Mouse (Mus musculus): ENCODE results near the gene Khdc4. TPM values are rescaled to one million over a fixed set of nuclear protein-coding genes. Genes with fewer than 3 reads are reported as not detected.

The Khdc4 gene
- 46.0 TPM for polyA plus RNA-seq (2015; fragmentation: Illumina TruSeq; extraction: RNeasy Lipid Tissue Mini Kit (QIAGEN cat#74804); ENCODE audit: low read depth, low replicate concordance)

DNA sequence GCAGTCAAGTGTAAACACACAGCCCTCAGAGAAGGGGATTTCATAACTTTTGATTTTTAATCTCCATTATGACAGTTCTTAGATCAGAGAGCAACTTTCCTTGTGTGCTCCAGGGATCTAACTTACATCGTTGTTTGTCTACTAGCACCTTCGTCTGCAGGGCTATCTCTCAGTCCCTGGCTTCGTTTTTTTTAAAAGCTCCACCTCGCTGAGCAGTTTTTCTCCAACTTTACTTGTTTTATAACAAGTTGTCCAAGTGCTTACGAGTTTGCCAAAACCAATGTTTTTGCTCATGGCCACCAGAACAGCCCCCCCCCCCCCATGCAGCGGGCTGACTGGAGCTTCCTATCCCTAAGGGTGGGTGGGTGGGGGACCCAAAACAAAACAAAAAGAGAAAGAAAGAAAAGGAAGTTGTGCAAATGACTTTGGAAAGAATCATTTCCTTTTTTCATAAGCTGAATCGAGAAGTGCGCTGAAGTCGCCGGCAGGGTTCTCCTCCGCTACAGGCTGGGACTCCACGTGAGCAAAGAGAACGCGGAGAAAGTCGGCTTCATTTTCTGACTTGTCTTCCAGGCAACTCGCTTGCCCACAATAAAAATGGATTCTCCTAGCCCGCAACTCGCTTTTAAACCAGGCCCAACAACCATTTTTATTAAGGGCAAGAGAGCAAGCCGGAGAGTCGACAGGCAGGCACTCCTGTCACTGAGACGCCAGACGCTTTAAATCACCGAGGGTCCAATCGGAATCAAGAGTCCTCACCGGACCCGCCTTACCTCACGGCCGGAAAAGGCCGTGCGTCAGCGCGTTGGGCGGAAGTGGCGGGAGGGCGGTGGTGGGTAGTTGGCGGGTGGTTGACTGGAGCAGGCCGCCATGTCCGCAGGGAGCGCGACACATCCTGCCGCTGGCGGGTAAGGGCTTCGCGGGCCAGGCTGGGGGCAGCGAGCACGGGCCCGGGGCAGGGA is at the start of gene Khdc4:
Khdc4 (plus strand) TSS at position 824 of the 962 bp plus-strand sequence.

DNA sequence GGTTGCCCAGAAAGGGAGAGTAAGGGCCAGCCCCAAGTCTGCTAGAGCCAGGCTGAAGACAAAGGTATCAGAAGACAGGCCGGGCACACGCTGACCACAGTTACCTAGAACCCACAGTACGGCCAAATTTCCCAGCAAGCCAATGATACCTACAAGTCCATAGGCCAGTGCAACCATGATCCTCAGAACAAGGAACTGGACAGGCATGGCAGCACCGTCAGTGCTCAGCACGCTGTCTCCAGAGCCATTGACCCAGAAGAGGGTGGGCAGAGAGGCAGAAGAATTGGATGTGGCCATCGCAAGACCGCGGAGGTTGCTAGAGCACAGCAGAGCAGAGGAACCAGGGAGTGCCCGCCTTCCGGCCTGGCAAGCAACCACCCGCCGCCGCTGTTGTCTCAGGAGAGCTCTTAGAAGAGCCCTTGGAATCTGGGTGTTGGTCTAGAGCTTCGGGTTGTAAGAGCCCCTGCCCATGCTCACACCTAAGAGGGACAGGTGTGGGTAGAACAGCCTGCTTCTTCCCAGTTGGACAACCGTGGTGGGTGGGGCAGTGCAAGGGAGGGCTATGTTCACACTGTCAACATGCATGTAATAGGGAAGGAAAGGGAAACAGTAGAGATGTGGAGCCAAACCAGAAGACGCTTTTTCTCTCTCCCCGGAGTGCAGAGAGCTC is 32.6 kb upstream of the Khdc4 start, which contains the start of gene Rxfp4:
Rxfp4 (minus strand) TSS at position 297 of the 670 bp plus-strand sequence.

DNA sequence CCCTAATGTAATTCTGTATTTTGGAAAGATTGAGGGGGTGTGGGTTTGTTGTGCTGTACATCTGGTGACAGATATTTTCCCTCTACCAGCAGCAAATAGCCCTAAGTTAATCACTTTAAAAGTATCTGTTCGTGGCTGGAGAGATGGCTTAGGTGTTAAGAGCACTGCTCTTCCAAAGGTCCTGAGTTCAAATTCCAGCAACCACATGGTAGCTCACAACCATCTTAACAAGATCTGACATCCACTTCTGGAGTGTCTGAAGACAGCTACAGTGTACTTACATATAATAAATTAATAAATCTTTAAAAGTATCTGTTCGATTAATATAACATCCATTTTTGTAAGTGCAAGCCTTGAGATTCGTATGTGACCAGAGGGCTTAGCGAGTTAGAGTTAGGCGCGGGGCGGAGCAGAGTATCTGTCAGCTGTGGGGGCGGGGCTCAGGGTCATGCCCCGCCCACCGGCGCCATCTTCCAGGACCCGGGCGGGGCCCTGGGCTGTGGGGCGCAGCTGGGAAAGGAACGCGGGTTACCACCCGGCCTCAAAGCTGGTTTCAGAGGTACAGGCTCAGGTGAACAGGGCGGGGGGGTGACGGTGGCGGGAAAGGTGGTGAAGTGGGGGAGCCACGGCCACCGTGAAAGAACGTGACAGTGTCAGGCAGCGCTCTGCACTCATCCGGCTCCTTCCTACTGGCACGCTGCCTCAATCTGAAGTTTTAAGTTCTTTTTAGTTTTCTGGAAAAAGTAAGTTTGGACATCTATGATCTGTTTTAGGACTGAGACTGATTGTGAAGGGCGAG is 31.0 kb downstream of the Khdc4 start, which contains the start of gene Rit1:
Rit1 (plus strand) TSS at position 440 of the 799 bp plus-strand sequence.

Other genes starting within 250 kb of the Khdc4 start
- 41.2 TPM for gene Sema4a, start 224.6 kb upstream of the Khdc4 start, polyA plus RNA-seq (2015; fragmentation: Illumina TruSeq; extraction: RNeasy Lipid Tissue Mini Kit (QIAGEN cat#74804); ENCODE audit: low read depth, low replicate concordance)
- 42.8 TPM for gene Lmna, start 175.8 kb upstream of the Khdc4 start, polyA plus RNA-seq (2015; fragmentation: Illumina TruSeq; extraction: RNeasy Lipid Tissue Mini Kit (QIAGEN cat#74804); ENCODE audit: low read depth, low replicate concordance)
- 1.5 TPM for gene Mex3a, start 153.4 kb upstream of the Khdc4 start, polyA plus RNA-seq (2015; fragmentation: Illumina TruSeq; extraction: RNeasy Lipid Tissue Mini Kit (QIAGEN cat#74804); ENCODE audit: low read depth, low replicate concordance)
- not detected for gene Rab25, start 137.5 kb upstream of the Khdc4 start, polyA plus RNA-seq (2015; fragmentation: Illumina TruSeq; extraction: RNeasy Lipid Tissue Mini Kit (QIAGEN cat#74804); ENCODE audit: low read depth, low replicate concordance)
- 129 TPM for gene Lamtor2, start 132.7 kb upstream of the Khdc4 start, polyA plus RNA-seq (2015; fragmentation: Illumina TruSeq; extraction: RNeasy Lipid Tissue Mini Kit (QIAGEN cat#74804); ENCODE audit: low read depth, low replicate concordance)
- 104 TPM for gene Ubqln4, start 132.0 kb upstream of the Khdc4 start, polyA plus RNA-seq (2015; fragmentation: Illumina TruSeq; extraction: RNeasy Lipid Tissue Mini Kit (QIAGEN cat#74804); ENCODE audit: low read depth, low replicate concordance)
- gene Ssr2, start 109.9 kb upstream of the Khdc4 start, polyA plus RNA-seq (2015; fragmentation: Illumina TruSeq; extraction: RNeasy Lipid Tissue Mini Kit (QIAGEN cat#74804); ENCODE audit: low read depth, low replicate concordance), result 126 TPM
- 156 TPM for gene Arhgef2, start 79.8 kb upstream of the Khdc4 start, polyA plus RNA-seq (2015; fragmentation: Illumina TruSeq; extraction: RNeasy Lipid Tissue Mini Kit (QIAGEN cat#74804); ENCODE audit: low read depth, low replicate concordance)
- not detected for gene Rxfp4, start 32.7 kb upstream of the Khdc4 start, polyA plus RNA-seq (2015; fragmentation: Illumina TruSeq; extraction: RNeasy Lipid Tissue Mini Kit (QIAGEN cat#74804); ENCODE audit: low read depth, low replicate concordance)
- 64.1 TPM for gene Rit1, start 31.0 kb downstream of the Khdc4 start, polyA plus RNA-seq (2015; fragmentation: Illumina TruSeq; extraction: RNeasy Lipid Tissue Mini Kit (QIAGEN cat#74804); ENCODE audit: low read depth, low replicate concordance)
- gene Syt11, start 89.4 kb downstream of the Khdc4 start, polyA plus RNA-seq (2015; fragmentation: Illumina TruSeq; extraction: RNeasy Lipid Tissue Mini Kit (QIAGEN cat#74804); ENCODE audit: low read depth, low replicate concordance), result 414 TPM
- 28.2 TPM for gene Gon4l, start 149.4 kb downstream of the Khdc4 start, polyA plus RNA-seq (2015; fragmentation: Illumina TruSeq; extraction: RNeasy Lipid Tissue Mini Kit (QIAGEN cat#74804); ENCODE audit: low read depth, low replicate concordance)
- 20.6 TPM for gene Msto1, start 228.2 kb downstream of the Khdc4 start, polyA plus RNA-seq (2015; fragmentation: Illumina TruSeq; extraction: RNeasy Lipid Tissue Mini Kit (QIAGEN cat#74804); ENCODE audit: low read depth, low replicate concordance)

All from brain, adult 10 weeks (tissue).